Mouse (Mus musculus): ENCODE data around the gene Clpx. TPM values are rescaled to one million over a fixed set of nuclear protein-coding genes. Genes with fewer than 3 reads are reported as not detected.

The Clpx gene
- total and polyA plus RNA-seq, 3 experiments: 18.0 to 114 (median 98.8) TPM

- Histone ChIP-seq H3K27me3 (ENCODE audit: control insufficient read depth, insufficient read depth, low read length) (no peaks in the 10 kb centered on the region), H3K36me3 (ENCODE audit: control insufficient read depth, insufficient read depth, low read length) (no peaks in the 10 kb centered on the region), H3K4me1 (ENCODE audit: control insufficient read depth, insufficient read depth, low read length) (no peaks in the 10 kb centered on the region), H3K9ac (ENCODE audit: low read depth, low read length) (no peak overlapping the region), H3K79me2 (replicated peaks; ENCODE audit: control insufficient read depth, insufficient read depth, low read length) (no peaks in the 10 kb centered on the region), H3K4me3 (no peak overlapping the region), H3K27ac (no peak overlapping the region)
- intact Hi-C loops (cut with DNase I): no loop called here
- 88% methylated on average over 24 of the region's 24 CpGs for WGBS
- no peak for TF ChIP-seq CTCF (IDR thresholded peaks at IDR 0.05)
- TF ChIP-seq EP300 (IDR thresholded peaks at IDR 0.05; ENCODE audit: insufficient read depth, low read depth, low read length): no peak
- TF ChIP-seq POLR2A (IDR thresholded peaks at IDR 0.05; ENCODE audit: insufficient read depth, low read depth, low read length): no peak
- no peak for DNase-seq
Observed at GRCm38 (mm10) chr9:65371756-65372155, 77.7 kb downstream of the Clpx start.

GRCm38 (mm10) chr9:65372449-65372848, 78.4 kb downstream of the Clpx start:
- Histone ChIP-seq H3K36me3 (ENCODE audit: control insufficient read depth, insufficient read depth, low read length) (no peaks in the 10 kb centered on the region), H3K79me2 (replicated peaks; ENCODE audit: control insufficient read depth, insufficient read depth, low read length) (no peaks in the 10 kb centered on the region), H3K27ac (no peak overlapping the region), H3K4me3 (no peak overlapping the region), H3K27me3 (ENCODE audit: control insufficient read depth, insufficient read depth, low read length) (no peaks in the 10 kb centered on the region), H3K4me1 (ENCODE audit: control insufficient read depth, insufficient read depth, low read length) (no peaks in the 10 kb centered on the region), H3K9ac (ENCODE audit: low read depth, low read length) (no peak overlapping the region)
- no peak for DNase-seq
- intact Hi-C loops (cut with DNase I): no loop called here
- TF ChIP-seq EP300 (IDR thresholded peaks at IDR 0.05; ENCODE audit: insufficient read depth, low read depth, low read length): no peak
- TF ChIP-seq POLR2A (IDR thresholded peaks at IDR 0.05; ENCODE audit: insufficient read depth, low read depth, low read length): no peak
- peak; percentile 76 for TF ChIP-seq CTCF (IDR thresholded peaks at IDR 0.05)
- 72% methylated on average over 4 of the region's 4 CpGs for WGBS

- DNase-seq: peak in 1 of 2 experiments; percentile 46
- peak overlapping the region; percentile 48 for H3K27ac ChIP-seq
- no peak overlapping the region for H3K4me3 ChIP-seq
Observed at GRCm38 (mm10) chr9:65374468-65375162, 80.6 kb downstream of the Clpx start.

GRCm38 (mm10) chr9:65375163-65375934, 81.3 kb downstream of the Clpx start:
- TF ChIP-seq CTCF (IDR thresholded peaks at IDR 0.05) (0 out of 2 replicates have a peak, but pooled peaks have one; percentile 17), POLR2A (IDR thresholded peaks at IDR 0.05; ENCODE audit: insufficient read depth, low read depth, low read length) (no peak)
- Histone ChIP-seq H3K79me2 (replicated peaks; ENCODE audit: control insufficient read depth, insufficient read depth, low read length) (no peaks in the 10 kb centered on the region), H3K4me1 (ENCODE audit: control insufficient read depth, insufficient read depth, low read length) (no peaks in the 10 kb centered on the region), H3K9ac (ENCODE audit: low read depth, low read length) (no peak overlapping the region), H3K27me3 (ENCODE audit: control insufficient read depth, insufficient read depth, low read length) (no peaks in the 10 kb centered on the region), H3K4me3 (no peak overlapping the region), H3K27ac (peak overlapping the region; percentile 48; the same call in 1 of the 2 replicates), H3K36me3 (ENCODE audit: control insufficient read depth, insufficient read depth, low read length) (no peaks in the 10 kb centered on the region)
- no peak for DNase-seq
- WGBS: 80% methylated on average over 9 of the region's 9 CpGs
- intact Hi-C loops (cut with DNase I): no loop called here

More at GRCm38 (mm10) chr9:65374468-65375162, 80.6 kb downstream of the Clpx start:
- H3K27me3 ChIP-seq (ENCODE audit: control insufficient read depth, insufficient read depth, low read length): no peaks in the 10 kb centered on the region
- H3K9ac ChIP-seq (ENCODE audit: low read depth, low read length): no peak overlapping the region
- intact Hi-C loops (cut with DNase I): no loop called here
- H3K4me1 ChIP-seq (ENCODE audit: control insufficient read depth, insufficient read depth, low read length): no peaks in the 10 kb centered on the region
- no peaks in the 10 kb centered on the region for H3K79me2 ChIP-seq (replicated peaks; ENCODE audit: control insufficient read depth, insufficient read depth, low read length)
- no peaks in the 10 kb centered on the region for H3K36me3 ChIP-seq (ENCODE audit: control insufficient read depth, insufficient read depth, low read length)
- 55% methylated on average over 5 of the region's 5 CpGs for WGBS
- TF ChIP-seq EP300 (IDR thresholded peaks at IDR 0.05; ENCODE audit: insufficient read depth, low read depth, low read length): no peak
- TF ChIP-seq CTCF (IDR thresholded peaks at IDR 0.05): no peak
- no peak for TF ChIP-seq POLR2A (IDR thresholded peaks at IDR 0.05; ENCODE audit: insufficient read depth, low read depth, low read length)

Other genes starting within 250 kb of the Clpx start
- 10 to 100 TPM; 10.2 to 12.4 TPM for gene Igdcc4, start 192.8 kb upstream of the Clpx start, total RNA-seq (2021)
- 7.3 and 12.0 TPM in 2 replicates for gene Igdcc4, start 192.8 kb upstream of the Clpx start, polyA plus RNA-seq (2012; rRNA removed)
- under 1 TPM; 0.07 to 0.10 TPM for gene Igdcc3, start 153.1 kb upstream of the Clpx start, total RNA-seq (2021)
- gene Igdcc3, start 153.1 kb upstream of the Clpx start, polyA plus RNA-seq (2012; rRNA removed): 0.12 and 0.16 TPM in 2 replicates
- gene Parp16, start 98.9 kb upstream of the Clpx start, total RNA-seq (2021): 1 to 10 TPM; 2.6 to 3.1 TPM
- gene Parp16, start 98.9 kb upstream of the Clpx start, polyA plus RNA-seq (2012; rRNA removed): 3.7 and 4.8 TPM in 2 replicates
- 1 to 10 TPM; 3.0 to 4.8 TPM for gene Cilp, start 29.1 kb upstream of the Clpx start, total RNA-seq (2021)
- gene Cilp, start 29.1 kb upstream of the Clpx start, polyA plus RNA-seq (2012; rRNA removed): 4.8 and 10.1 TPM in 2 replicates
- gene Pdcd7, start 51.8 kb downstream of the Clpx start, total RNA-seq (2021): 10 to 100 TPM; 13.6 to 13.9 TPM
- 6.6 and 9.7 TPM in 2 replicates for gene Pdcd7, start 51.8 kb downstream of the Clpx start, polyA plus RNA-seq (2012; rRNA removed)
- under 1 TPM in 1 of 2 experiments, not detected in 1; 0.18 TPM for gene Ubap1l, start 66.8 kb downstream of the Clpx start, total RNA-seq (2021)
- gene Ubap1l, start 66.8 kb downstream of the Clpx start, polyA plus RNA-seq (2012; rRNA removed): 0.15 and 0.18 TPM in 2 replicates
- gene Kbtbd13, start 97.4 kb downstream of the Clpx start, total RNA-seq (2021): 1 to 10 TPM; 2.1 to 2.6 TPM
- gene Kbtbd13, start 97.4 kb downstream of the Clpx start, polyA plus RNA-seq (2012; rRNA removed): 2.4 and 4.0 TPM in 2 replicates
- 1 to 10 TPM; 7.2 to 8.3 TPM for gene Rasl12, start 104.2 kb downstream of the Clpx start, total RNA-seq (2021)
- gene Rasl12, start 104.2 kb downstream of the Clpx start, polyA plus RNA-seq (2012; rRNA removed): 19.8 and 20.5 TPM in 2 replicates
- not detected for gene Slc51b, start 128.7 kb downstream of the Clpx start, total RNA-seq (2021)
- not detected in 2 replicates for gene Slc51b, start 128.7 kb downstream of the Clpx start, polyA plus RNA-seq (2012; rRNA removed)
- 1 to 10 TPM; 5.8 to 6.2 TPM for gene Mtfmt, start 141.5 kb downstream of the Clpx start, total RNA-seq (2021)
- gene Mtfmt, start 141.5 kb downstream of the Clpx start, polyA plus RNA-seq (2012; rRNA removed): 5.3 and 9.3 TPM in 2 replicates
- gene Spg21, start 166.7 kb downstream of the Clpx start, total RNA-seq (2021): 10 to 100 TPM; 11.4 to 12.1 TPM
- gene Spg21, start 166.7 kb downstream of the Clpx start, polyA plus RNA-seq (2012; rRNA removed): 8.8 and 21.1 TPM in 2 replicates
- not detected for gene Ankdd1a, start 225.9 kb downstream of the Clpx start, total RNA-seq (2021)
- gene Ankdd1a, start 225.9 kb downstream of the Clpx start, polyA plus RNA-seq (2012; rRNA removed): not detected in 2 replicates

Data from heart, adult 2 months (tissue).